Mouse (Mus musculus): Measurements from ENCODE around the gene Tmem176a. TPM values are rescaled to one million over a fixed set of nuclear protein-coding genes. Genes with fewer than 3 reads are reported as not detected.
"Not testable (repeated sequence)": the region's sequence is repeated elsewhere in the genome, so short reads cannot be mapped to it uniquely, and the experiment has no call there.

The Tmem176a gene
- 10 to 100 TPM; 18.7 to 23.8 TPM for total RNA-seq (2021)
- long read RNA-seq, experiment 1, transcript Tmem176a-201 (7 exons, 1,540 nt): major isoform, 25 of 27 reads
- long read RNA-seq, experiment 1, partial matches to known transcripts: 1 of 27 reads
- long read RNA-seq, experiment 1, other reads (novel, unspliced or antisense): 0 of 27 reads
- long read RNA-seq, experiment 2, transcript Tmem176a-201 (7 exons, 1,540 nt): major isoform, 14 of 18 reads
- long read RNA-seq, experiment 2, partial matches to known transcripts: 1 of 18 reads
- long read RNA-seq, experiment 2, other reads (novel, unspliced or antisense): 3 of 18 reads

DNA sequence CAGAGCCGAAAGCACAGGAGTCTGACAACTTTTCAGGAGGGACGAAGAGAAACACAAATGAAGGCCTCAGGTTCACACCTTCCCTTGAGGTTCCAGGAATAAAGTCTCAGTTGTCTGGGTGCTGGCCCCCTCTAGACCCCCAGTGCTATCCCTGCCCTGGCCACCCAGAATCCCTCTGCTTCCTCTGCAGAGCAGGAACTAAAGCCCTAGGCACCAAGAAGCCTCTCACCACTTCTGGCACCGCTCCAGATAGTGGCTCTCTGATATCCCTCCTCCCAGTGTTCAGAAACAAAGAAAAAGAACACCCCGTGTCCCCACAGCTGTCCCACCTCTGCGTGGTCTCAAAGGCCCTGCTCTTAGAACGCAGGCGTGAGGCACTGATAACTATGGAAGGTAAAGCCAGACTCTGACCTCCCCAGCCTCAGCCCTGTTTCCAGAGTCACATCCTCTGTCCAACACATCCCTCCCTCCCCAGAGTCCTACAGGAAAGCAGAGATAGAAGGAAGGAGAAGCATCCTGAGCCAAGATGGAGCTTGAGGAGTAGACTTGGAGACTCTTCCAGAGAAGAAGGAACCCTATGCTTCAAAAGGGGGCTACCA lies at the start of gene Tmem176a:
Gene Tmem176a, plus strand, starts transcription at position 549 of the 599 bp plus-strand sequence.
- intact Hi-C loops (cut with DNase I): no loop called here
- peak; percentile 45 to 64 for DNase-seq

GRCm38 (mm10) chr6:48801897-48802296 lies 38.8 kb upstream of the Tmem176a start:
- no peak for DNase-seq
- intact Hi-C loops (cut with DNase I): no loop called here

DNA sequence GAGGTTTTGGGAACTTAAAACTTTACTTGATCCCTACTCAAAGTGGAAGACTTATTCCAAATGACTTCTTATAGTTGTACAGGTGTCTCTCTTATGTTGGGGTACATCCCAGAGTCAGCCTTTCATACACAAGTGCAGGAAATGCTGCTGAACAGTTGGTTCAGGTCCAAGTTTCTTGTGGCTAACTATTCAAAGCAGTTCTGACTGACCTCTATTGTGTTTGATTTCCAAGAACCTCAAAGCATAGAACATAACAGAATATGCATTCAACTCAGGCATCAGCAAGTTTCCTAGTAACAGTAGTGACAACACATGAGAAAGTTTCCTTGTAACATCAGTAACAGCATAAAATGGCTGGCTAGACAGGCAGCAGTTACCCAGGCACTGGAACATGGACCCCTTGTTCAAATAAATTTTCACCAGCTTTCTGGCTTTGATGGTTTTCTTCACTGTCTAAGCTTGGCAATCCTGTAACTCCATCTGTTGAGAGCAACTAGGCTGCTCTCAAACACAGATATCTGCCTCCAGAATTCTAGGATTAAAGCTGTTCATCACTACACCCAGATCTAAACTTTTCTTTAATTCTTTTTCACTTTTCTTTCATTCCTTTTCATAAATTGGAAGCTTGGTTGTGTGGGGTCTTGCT lies 37.2 kb upstream of the Tmem176a start:
- intact Hi-C loops (cut with DNase I): no loop called here
- DNase-seq: no peak

- intact Hi-C loops (cut with DNase I): no loop called here
Measured at GRCm38 (mm10) chr6:48804346-48804745, 36.4 kb upstream of the Tmem176a start.

GRCm38 (mm10) chr6:48806746-48807145 lies 34.0 kb upstream of the Tmem176a start:
- intact Hi-C loops (cut with DNase I): no loop called here
- DNase-seq: no peak

More at GRCm38 (mm10) chr6:48804346-48804745, 36.4 kb upstream of the Tmem176a start:
- DNase-seq: no peak

- no peak for DNase-seq
- intact Hi-C loops (cut with DNase I): no loop called here
Measured at GRCm38 (mm10) chr6:48809494-48810219, 31.1 kb upstream of the Tmem176a start.

- no peak for DNase-seq
- intact Hi-C loops (cut with DNase I): no loop called here
Measured at GRCm38 (mm10) chr6:48815013-48815412, 25.7 kb upstream of the Tmem176a start.

DNA sequence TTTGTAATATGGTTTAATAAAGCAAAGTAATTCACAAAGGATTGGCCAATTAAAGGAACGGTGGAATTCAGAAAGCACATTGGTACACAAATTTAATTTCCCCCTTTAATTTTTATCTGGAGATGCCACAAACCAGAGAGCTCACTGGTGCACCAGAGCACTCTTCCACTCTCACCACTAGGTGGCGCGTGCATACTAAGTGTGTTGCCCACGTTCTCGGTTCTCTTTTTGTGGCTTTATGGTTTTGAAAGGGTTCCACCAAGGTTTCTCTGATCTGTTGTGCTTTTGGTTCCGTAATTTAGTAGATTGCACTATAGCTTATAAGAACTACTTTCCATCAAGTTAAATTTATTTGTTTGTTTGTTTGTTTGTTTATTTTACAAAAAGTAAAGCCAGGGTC lies 22.9 kb upstream of the Tmem176a start:
- intact Hi-C loops (cut with DNase I): loop anchor here (1.0 to 2.0 kb wide), 4 partner anchors 36 to 137 kb away; no protein-coding TSS in a partner anchor
- DNase-seq: peak; percentile 76 to 84

GRCm38 (mm10) chr6:48821991-48822785 lies 18.5 kb upstream of the Tmem176a start:
- intact Hi-C loops (cut with DNase I); DNase-seq: not testable (repeated sequence)

DNA sequence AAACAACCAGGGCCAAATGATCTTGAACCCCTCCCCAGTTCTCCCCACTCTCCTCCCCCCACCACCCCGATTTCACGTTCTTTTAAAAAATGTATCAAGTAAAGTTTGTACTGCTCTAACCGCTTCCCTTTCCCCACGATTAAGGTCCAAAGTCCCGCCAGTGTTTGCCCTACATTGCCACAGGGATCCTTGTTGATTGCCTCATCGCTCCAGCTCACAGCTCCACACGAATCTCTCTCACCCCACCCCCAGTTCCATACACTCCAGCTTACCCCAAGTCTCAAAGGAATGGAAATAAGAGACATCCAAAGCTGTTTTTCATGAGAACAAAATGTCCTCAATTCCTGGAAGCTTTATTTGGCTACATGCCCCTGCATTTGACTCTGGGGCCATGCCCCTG lies 15.7 kb upstream of the Tmem176a start:
- intact Hi-C loops (cut with DNase I): no loop called here
- DNase-seq: no peak

DNA sequence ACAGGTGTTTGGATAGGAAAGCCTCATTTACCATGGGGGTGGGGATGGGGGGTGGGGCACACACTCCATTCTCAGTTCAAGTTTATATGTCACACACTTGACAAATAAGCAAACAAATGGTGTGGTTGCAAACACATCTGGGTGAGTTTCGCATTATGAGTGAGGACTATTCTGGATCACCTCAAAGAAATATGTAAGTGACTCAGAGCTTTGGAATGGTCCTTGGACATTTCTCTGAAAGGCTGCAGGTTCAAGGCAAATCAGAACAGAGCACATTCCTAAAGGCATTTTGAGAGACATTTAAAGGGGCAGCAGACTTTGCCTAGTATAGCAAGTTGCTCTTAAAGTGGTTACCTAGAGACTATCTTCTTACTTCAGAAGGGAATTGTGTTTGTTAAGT lies 11.7 kb upstream of the Tmem176a start:
- DNase-seq: no peak
- intact Hi-C loops (cut with DNase I): no loop called here

- intact Hi-C loops (cut with DNase I): no loop called here
- DNase-seq: no peak
Measured at GRCm38 (mm10) chr6:48829651-48830050, 11.1 kb upstream of the Tmem176a start.

DNA sequence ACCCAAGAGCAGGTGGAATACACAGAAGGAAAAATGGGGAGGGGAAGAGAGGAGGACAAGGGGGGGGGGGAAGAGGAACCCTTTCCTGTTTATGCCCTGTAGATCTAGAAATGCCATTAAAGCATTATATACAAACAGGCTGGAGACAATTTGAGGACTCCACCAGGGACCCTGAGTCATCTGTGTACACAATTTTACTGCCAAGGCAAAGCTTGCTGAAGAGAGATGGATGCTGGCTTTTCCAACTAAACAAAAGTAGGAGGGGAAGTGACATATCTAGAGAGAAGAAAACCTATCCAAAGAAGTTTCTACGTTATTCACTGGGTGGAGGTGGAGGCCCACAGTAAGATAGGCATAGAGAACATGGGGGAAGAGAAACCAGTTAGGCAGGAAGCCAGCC lies 10.5 kb upstream of the Tmem176a start:
- intact Hi-C loops (cut with DNase I): no loop called here
- no peak for DNase-seq

DNA sequence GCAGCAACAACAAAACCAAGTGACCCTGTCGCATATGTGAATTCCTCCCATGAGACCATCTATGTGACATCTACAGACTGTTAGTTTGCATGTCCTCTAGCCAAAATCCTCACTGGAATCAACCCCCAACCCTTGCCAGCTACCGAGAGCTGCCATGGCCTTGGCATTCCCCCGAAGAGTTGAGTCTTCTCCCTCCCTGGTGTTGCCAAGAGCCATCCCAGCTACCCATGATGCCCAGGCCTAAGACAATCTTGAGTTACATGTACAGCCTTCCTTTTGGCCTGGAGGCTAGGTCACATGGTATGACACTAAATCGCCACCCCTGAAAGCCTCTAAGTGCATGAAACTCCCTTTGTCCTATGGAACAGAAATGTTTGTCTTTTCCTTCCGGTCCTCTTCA lies 9.6 kb upstream of the Tmem176a start:
- DNase-seq: no peak
- intact Hi-C loops (cut with DNase I): no loop called here

DNA sequence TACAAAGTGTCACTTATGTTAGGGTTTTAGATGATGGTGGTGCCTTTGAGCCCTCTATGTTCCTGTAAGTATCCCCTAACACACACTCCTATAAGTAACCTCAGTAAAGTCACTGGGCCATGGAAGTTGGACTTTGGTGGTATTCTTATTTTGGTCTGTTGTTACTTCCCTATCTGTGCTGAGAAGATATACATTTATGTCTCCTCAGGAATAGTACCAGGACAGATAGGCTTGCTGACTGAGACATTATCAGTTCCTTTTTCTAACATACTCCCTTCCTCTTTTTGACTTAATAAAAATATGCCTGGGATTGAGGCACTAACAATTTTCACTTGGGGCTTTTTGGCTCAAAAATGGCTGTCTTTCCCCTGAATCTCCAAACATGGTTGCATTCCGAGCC lies 8.3 kb upstream of the Tmem176a start:
- DNase-seq: no peak
- intact Hi-C loops (cut with DNase I): no loop called here

DNA sequence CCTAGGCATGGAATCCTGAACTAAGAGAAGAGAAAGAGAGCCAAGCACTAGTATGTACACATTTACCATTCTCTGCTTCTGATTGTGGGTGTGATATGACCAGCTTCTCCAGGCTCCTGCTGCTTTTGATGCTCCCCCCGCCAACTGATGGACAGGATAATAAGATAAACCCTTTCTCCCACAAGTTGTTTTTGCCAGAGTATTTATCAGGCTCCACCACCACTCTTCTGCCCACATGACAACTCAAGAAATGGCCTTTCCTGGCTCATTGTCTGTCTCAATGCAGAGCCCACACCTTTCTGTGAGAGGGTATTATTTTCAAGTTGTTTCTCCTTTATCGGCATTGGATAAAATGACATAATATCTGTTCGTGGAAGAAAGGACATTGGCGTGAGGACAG lies 7.2 kb upstream of the Tmem176a start:
- no peak for DNase-seq
- intact Hi-C loops (cut with DNase I): no loop called here

DNA sequence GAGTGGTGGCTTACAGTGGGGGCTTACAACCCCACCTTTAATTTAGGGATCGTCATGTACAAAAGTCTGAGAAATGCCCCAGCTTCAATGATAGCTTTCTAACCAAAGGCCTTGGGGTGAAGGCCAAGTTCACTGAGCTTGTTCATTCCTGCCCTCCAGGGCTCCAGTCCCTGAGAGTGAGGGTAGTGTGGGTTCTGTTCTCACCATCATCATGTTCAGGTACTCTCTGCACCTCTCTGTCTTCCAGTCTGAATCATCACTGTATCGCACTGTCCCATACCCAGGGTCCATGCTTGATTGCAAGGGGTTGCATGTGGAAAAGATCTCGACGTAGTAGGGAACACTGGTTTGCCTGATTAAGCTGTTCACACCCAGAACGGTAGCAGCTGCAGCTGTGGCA lies 5.5 kb upstream of the Tmem176a start:
- intact Hi-C loops (cut with DNase I): no loop called here
- no peak for DNase-seq

GRCm38 (mm10) chr6:48836146-48836545 lies 4.6 kb upstream of the Tmem176a start:
- intact Hi-C loops (cut with DNase I): no loop called here
- no peak for DNase-seq

GRCm38 (mm10) chr6:48837516-48837915 lies 3.2 kb upstream of the Tmem176a start:
- intact Hi-C loops (cut with DNase I): no loop called here
- DNase-seq: no peak
